Mouse (Mus musculus): Measurements from ENCODE around the gene Guk1. TPM values are rescaled to one million over a fixed set of nuclear protein-coding genes. Genes with fewer than 3 reads are reported as not detected.

The Guk1 gene
- total RNA-seq, 4 experiments from 2014 or later = 67.1 to 80.4 (median 72.1) TPM

DNA sequence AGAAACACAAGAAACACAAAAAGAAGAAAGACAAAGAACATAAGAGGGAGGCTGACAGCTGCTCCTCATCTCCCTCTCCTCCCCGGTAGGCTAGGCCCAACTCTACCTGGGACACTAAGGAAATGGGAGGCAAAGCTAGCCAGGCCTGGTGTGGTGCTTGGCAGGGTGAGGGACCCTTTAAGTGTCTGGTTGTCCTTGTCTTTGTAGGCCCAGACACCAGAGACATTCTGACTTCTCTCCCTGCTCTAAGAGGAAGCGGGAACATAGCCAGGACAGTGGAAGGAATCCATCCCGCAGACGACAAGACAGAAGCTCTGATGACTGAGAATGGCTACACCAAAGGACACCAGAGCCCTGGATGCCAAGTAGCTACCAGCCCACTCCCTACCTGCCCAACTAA, 18.0 kb upstream of the Guk1 start:
- no peak for DNase-seq

DNA sequence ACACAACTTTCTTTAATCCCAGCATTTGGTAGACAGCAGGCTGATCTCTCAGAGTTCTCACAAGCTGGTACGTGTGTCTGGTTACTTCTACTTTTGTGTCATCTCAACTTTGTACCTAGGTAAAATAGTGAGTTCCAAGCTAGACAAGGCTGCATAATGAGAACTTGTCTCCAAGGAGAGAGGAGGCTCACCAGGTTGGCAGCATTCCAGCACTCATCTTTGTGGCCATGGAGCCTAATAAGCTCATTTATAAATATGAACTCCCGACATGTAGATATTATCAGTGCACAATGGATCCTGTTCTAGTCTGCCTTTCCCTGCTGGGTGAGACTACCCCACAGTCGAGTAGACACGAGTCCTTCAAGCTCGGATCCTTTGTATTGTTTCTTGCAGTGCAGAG, 17.6 kb upstream of the Guk1 start:
- no peak for DNase-seq

DNA sequence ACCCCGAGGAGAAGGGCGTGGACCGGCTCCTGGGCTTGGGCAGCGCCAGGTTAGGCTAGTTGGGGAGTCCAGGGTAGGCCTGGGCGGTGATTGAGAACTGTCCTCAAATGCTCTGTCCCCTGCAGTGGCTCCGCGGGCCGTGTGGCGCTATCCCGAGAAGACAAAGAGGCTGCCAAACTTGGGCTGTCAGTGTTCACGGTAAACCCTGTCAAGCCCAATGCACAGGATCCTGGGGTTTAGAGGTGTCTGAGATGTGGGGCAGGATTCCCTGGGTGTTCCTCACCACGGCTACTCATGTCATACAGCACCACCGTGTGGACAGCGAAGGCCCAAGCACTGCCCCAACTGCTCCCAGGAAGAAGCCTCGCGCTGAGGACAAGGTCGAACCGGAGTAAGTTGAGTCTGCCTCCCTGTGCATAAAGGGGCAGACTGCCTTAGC, 17.0 kb upstream of the Guk1 start:
- DNase-seq = peak; percentile 81

DNA sequence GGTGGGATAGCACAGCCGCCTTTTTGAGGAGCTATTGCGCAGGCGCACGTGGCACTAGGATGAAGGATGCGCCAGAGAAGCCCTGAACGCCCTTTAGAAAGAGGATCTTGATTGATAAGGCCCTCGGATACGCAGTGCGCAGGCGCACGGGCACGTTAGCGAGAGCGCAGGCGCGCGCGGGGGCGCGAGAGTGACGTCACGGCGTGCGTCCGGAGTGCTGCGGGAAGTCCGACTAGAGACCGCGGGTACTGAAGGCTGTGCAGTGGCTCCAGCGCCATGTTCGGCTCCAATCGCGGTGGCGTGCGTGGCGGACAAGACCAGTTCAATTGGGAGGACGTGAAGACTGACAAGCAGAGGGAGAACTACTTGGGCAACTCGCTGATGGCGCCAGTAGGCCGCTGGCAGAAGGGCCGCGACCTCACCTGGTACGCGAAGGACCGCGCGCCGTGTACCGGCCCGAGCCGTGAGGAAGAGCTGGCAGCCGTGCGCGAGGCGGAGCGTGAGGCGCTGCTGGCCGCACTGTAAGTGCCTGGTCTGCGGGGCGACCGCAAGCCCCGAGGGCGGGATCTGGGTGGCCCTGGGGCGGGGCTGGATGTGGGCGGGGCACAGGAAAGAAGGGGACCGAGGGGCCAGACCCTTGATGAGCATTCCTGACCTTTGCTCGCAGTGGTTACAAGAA, 16.3 kb upstream of the Guk1 start, which contains the start of gene 2310033P09Rik:
2310033P09Rik (plus strand) TSS at position 169 of the 679 bp plus-strand sequence.
- DNase-seq = peak; percentile 93

DNA sequence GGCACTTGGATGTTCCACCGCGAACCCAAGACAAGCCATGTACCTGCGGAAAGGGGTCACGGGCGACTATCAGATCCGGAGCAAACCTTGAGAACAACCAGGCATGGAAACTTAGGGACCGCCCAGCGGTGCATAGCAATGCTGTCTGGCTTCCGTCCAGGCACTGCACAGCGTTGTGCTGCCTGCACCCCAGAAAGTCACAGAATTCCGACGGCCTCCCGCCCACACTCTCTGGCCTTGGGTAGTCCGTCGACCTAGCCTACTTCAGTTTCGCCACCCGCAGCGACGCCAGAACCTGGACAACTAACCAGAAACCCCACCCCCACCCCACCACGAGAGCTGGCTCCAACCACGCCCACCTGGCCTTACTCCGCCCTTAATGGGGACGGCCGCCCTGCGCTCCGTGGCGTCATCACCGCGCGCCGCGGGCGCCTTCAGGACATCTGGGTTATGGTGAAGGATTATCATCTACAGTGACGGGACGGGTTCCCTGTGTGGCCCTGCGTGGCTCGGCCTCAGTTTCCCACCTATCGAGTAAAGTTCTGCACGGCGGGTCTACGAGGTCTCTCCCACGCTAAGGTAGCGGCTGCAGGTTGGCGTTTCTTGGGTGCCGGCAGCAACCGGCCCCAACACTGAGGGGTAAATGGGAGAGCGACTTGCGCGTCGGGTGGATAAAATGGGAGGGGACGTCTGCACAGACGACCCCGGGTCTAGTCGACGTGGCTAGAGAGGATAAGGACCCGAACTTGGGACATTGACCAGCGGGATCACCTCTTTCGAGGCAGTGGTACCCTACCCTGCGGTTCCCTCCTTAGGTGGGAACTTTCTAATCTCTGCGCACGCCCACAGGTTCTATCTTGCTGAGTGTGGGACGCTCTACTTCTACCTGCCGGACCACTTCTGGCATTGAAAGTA, 10.3 kb upstream of the Guk1 start, which contains the start of gene Mrpl55:
Mrpl55 (plus strand) TSS at position 406 of the 915 bp plus-strand sequence.
- peak; percentile 87 for DNase-seq

DNA sequence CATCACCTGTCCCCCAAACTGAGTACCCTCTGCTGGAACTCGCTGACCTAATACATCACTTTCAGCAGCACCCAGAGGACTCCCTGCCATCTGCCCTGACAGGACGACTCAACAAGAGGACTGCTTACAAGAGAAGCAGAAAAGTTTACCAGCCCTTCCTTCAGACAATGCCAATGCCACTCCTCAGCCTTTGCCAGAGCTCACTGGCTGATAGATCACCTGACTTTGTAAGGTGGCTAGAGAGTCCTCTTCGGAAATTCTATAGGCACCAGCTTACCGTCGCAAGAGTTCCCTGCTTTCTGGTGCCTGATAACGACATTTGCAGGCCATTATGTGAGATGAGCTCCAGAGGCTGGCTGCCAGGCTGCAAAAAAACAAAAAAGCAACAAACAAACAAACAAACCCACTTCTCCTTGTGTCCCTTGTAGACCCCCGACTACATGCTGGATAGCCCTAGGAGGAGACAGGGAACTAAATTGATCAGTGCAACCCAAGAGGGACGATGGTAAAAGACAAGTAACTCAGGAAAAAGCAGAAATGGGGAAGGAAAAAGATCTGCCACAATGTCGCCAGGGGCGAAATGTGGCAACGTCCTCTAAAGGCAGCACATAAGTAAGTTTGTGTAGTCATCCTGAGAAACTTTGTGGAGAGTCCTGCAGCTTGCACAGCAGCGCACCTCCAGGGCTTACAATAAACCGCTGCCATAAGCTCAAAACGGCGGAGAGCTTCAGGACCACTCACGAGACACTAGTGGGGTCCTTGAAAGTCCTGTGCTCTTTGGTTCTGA, 9.4 kb upstream of the Guk1 start:
- no peak for DNase-seq

DNA sequence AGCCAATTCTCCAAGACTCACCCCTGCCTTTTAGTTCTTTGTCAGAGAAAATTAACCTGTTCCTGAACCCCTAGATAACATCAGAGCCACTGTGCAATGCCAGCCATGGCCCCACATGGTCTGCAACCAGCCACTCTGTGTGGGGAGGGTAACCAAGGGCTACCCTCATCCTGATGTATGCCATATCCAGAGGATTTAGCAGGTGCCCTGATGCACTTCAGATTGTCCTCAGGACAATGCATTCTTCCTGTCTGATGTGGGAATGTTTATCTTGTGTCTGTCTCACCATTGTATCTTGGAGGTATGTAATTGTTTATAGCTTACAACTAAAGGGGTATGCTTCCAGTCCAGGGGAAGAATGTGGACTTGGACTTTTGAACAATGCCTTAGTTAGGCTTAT, 4.2 kb upstream of the Guk1 start:
- no peak for DNase-seq

DNA sequence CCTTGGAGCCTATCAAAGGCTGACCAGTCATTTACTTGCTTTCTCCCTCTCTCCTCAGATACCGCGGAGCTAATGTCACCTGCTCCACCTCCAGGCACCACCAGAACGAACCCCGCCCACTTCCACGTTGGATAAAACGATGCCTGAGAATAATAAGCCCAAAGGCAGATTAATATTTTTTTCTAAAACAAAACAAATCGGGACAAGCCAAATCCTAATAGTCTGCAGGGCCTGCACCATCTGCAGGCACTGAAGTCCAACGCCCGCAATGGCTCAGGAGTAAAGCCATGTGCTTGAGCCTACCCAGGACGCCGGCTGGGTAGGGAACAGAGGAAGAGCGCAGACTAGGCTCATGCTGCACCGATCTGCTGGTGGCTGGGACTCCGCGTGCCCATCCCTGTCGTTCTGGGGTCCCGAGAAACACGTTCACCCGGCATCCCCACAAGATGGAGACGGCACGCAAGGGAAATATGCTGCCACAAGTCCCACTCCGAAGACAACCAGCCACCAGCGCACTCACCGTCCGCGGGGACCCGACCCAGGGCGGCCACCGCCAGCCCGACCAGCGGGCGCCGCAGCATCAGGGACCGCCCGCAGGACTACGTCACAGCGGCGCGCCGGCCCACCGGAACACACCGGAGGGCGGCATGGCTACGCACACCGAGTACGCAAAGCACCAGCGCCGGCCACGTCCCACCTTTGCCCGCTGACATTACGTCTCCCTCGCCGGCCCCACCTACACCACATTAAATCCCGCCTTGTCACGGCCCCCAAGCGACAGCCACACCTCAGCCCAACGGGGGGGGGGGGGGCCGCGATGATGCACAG, 567 bp downstream of the Guk1 start:
- peak; percentile 92 for DNase-seq

DNA sequence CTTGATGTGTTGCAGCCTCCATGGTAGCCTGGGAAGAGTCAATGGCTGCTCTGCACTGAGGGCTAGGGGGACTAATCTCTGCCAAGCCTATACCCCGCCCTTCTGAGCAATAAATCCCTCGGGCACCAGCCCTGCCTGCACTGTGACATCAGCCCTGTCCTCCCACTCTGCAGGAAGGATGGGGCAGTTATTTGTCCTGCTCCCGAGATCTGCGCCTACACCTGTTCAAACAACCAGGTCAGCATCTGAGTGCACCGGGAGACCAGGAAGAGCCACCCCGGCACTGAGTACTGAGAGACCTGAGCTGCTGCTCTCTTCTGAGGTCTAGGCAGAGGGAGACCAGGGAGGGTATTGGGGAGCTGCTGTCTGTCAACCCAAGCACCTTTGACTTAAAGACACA, 4.3 kb downstream of the Guk1 start:
- no peak for DNase-seq

DNA sequence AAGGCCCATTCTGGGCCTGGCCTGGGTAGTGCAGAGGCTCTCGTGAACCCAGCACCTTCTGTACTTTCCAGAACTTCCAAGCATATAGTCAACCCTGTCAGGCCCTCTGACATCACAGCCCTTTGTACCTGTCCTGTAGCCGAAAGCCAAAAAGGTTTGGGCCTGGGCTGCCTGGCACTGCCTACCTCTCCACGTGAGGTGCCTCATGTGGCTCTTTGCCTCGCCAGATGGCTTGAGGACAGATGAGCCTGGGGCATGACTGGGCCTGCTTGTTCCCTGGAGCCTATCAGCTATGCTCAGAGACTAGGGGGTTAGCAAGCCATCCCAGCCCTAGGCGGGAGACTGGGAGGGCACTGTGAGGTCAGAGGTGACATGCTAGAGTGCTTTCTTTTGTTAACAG, 6.5 kb downstream of the Guk1 start:
- no peak for DNase-seq

DNA sequence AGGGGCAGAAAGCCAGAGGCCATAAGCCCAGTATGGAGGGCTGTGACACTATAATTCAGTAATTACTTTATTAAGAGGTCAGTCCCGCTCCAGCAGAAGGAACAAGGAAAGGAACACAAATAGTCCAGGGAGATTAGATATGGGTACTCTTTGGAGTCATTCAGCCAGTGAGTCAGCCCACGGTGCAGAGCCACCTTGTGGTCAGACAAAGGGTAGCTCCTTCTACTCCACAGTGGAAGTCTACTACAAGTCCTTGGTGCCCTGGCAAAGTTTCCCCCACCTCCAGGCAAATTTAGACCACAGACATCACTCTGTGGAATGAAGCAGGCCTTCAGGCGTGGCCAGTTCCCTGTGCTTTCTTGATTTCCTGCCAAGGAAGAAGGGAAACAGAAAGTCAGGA, 8.2 kb downstream of the Guk1 start:
- DNase-seq = peak; percentile 40

DNA sequence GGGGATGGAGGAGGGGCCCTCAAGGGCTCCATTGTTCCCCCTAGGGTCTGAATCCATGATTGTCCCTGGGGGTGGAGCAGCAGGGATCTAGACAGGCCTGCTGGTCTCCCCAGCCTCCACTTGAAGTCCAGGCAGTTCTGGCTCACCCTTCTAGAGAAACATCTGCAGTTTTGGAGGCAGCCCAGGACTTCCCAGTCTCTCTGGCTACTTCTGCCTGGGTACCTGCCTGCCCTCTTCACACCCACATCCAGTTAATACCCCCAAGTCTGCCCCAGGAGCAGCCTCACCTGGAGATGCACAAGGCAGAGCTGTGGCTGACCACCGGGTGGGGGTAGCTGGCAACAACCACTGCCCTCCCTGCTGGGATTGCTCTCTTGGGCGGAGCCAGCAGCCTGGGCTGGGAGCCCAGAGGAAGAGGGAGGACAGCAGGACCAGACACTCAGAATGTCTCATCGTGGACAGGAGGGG, 9.1 kb downstream of the Guk1 start, which contains the start of gene Gjc2:
Gjc2 (minus strand) TSS at position 350 of the 468 bp plus-strand sequence.
- peak; percentile 38 for DNase-seq

DNA sequence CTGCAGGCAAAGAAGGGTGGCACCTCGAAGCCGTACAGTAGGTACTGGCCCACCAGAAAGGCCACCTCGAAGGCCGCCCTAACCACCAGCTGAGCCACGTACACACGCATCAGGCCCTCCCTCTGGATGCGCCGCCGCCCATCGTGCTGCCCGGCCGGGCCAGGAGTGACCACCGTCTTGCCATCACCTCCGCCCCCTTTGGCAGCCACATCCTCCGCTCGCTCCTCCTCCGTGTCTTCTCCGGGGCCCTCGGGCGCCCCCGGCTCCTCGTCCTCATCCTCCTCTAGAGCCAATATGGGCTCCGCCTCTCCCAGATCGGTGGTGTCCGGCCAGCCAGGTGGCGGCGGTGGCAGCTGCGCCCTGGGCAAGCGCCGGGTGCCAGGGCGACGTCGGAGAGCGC, 15.1 kb downstream of the Guk1 start:
- DNase-seq = no peak

DNA sequence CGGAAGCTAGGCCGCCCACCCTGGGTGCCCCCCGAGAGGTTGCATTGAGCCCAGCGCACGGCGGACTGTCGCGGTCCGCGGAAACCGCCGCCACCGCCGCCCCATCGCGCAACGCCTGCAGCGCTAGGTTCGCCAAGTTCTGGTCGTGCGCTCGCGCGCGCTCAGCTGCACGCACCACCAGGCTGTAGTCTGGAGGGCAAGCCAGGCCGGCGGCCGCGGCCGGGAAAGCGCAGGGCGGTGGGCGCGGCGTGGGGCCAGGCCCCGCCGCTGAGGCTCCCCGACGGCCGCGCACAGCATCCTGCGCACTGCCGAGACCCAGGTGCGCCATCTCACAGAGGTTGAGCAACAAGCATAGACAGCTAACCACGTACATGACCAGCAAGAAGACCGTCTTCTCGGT, 15.5 kb downstream of the Guk1 start:
- no peak for DNase-seq

DNA sequence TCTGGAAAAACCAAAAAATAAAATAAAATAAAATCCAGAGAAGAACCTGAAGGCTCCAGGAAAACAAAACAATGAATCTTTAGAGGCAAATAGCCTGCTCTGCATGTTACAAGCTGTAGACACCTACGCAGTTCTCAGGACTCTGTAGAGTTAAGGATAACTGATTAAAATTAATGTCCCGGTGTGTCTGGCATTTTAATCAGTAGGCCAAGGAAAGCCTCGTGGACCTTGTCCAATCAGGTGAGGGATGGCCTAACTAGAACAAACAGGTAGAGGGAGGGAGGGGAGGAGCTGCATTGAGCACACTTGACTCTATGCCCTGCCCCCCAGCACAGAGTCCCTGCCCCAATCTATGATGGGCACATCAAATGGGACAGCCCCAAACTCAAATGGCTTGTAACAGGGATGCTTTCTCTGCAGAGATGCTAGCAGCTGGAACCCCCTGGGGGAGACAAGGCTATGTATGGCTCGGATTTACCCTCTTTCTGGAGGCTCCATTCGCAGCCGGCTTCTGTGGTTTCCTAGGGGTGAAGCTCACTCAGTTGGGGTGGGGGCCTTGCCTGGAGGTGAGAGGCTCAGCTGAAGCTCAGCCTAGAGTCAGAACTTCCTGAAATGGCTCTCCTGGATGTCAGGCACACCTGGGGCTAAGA, 17.7 kb downstream of the Guk1 start:
- no peak for DNase-seq

DNA sequence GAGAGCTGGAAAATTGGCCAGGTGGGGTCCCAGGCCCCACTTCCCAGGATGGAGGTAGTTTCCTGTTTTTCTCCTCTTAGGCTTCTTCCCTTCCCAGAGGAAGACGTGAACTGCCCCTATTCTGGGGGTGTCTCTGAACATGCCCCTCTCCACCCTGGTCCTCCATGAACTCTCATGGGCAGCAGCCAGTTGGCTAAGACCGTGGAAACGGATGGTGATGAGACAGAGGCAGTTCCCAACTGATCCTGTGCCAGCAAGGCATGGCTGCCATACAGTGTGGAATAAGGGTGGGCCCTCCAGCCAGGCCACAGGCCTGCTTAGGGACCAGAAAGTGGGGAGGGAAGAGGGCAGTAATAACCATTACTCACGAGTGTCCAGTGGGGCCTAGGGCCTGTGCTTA, 21.5 kb downstream of the Guk1 start:
- DNase-seq = no peak

DNA sequence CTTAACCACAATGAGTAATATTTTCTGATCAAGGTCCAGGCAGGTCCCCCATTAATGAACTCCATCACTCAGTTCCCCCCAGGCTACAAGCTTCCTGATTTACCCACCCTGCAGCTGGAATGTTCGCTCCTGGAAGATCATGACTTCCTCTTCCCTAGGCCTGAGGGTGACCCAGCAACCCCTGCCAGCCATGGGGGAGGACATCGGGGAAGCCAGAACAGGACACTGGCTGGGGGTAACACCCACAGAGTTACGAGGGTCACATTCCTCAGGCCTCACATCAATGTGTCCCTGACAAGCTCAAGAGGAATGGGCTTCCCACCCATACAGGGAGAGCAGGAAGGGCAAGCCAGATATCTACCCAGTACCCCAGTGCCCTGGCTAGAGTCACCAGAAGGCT, 22.2 kb downstream of the Guk1 start:
- no peak for DNase-seq

DNA sequence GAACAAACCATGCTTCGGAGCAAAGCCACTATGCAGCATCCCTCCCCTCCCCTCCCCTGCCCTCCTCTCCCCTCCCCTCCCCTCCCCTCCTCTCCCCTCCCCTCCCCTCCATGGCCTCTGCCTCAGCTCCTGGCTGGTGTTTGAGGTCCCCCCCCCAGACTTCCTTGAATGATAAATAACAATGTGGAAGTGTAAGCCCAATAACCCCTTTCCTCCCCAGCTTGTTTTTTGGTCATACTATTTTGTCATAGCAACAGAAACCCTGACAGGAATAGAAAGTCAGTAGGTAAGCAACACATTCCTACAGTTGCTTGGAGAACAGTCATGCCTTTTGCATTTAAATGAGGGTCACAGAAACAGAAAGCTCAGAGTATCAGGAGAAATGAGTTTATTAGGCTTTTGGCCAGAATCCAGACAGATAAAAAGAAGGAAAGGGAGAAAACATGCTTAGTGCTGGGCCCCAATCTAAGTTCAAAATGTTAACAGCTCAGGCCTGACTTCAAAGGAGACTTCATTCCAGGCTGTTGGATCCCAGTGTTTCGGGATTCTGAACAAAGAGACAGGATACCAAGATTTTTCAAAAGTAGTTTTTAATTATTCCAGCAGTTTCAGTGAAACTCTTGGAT, 26.3 kb downstream of the Guk1 start:
- no peak for DNase-seq

DNA sequence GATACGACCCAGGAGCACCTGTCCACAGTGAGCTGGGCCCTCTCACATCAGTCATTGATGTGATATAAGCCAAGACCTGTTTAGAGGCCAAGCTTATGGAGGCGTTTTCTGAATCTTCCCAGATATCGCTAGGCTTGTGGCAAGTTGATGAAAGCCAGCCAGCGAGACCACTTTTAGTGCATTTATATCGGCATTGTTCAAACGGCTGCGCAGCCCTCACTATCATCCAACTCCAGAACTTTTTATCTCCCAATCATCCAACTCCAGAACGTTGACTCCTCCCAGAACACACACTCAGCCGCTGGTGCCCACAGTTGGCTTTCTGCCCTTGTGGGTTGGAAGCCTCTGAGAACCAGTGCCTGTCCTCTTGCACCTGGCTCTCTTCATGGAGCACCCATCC, 27.6 kb downstream of the Guk1 start:
- no peak for DNase-seq
